Mouse (Mus musculus) urinary bladder, adult 18-20 months (tissue): ENCODE measurements at regions not wholly inside any gene's neighbourhood (a gene's known extent, or its start where the extent isn't known, plus 50 kb on each side); places are given as distances from the start of the nearest gene placed in this dataset.
A peak's percentile ranks its signal among the peaks of the same experiment; 100 is the strongest.

ENCODE experiments used
- DNase-seq, 2 experiments: peaks; one replicate each; pipeline ENCODE4 v3.0.0; 2022; ENCODE audit warnings: low spot score in 2 of 2, mixed read lengths in 2 of 2

GRCm38 (mm10) chr5:100246709-100247108, 87.1 kb upstream of the Tmem150c start:
- no peak for DNase-seq

GRCm38 (mm10) chr5:100244811-100245210, 85.2 kb upstream of the Tmem150c start:
- DNase-seq, result no peak

- DNase-seq, result peak in 1 of 2 experiments; percentile 26
Measured at GRCm38 (mm10) chr5:100240876-100241275, 81.3 kb upstream of the Tmem150c start.

- DNase-seq, result no peak
Measured at GRCm38 (mm10) chr5:100239632-100240031, 80.0 kb upstream of the Tmem150c start.

- DNase-seq, result no peak
Measured at GRCm38 (mm10) chr5:100238287-100239036, 78.9 kb upstream of the Tmem150c start.

GRCm38 (mm10) chr5:100237674-100238278, 78.2 kb upstream of the Tmem150c start:
- no peak for DNase-seq

- DNase-seq, result no peak
Measured at GRCm38 (mm10) chr5:100236277-100236676, 76.7 kb upstream of the Tmem150c start.

GRCm38 (mm10) chr5:100232076-100232475, 72.5 kb upstream of the Tmem150c start:
- DNase-seq, result no peak

- DNase-seq, result no peak
Measured at GRCm38 (mm10) chr5:100231574-100231973, 72.0 kb upstream of the Tmem150c start.

- DNase-seq, result no peak
Measured at GRCm38 (mm10) chr5:100230038-100230437, 70.4 kb upstream of the Tmem150c start.

- DNase-seq, result no peak
Measured at GRCm38 (mm10) chr5:100227888-100228287, 68.3 kb upstream of the Tmem150c start.

GRCm38 (mm10) chr5:100226571-100227235, 67.1 kb upstream of the Tmem150c start:
- no peak for DNase-seq

GRCm38 (mm10) chr5:100225491-100225890, 65.9 kb upstream of the Tmem150c start:
- no peak for DNase-seq

GRCm38 (mm10) chr5:100224773-100225363, 65.3 kb upstream of the Tmem150c start:
- DNase-seq, result no peak

GRCm38 (mm10) chr5:100221005-100221583, 61.5 kb upstream of the Tmem150c start:
- DNase-seq, result no peak

GRCm38 (mm10) chr5:100220320-100220719, 60.7 kb upstream of the Tmem150c start:
- DNase-seq, result no peak

- no peak for DNase-seq
Measured at GRCm38 (mm10) chr5:100218256-100218851, 58.7 kb upstream of the Tmem150c start.

GRCm38 (mm10) chr5:100217178-100218035, 57.8 kb upstream of the Tmem150c start:
- no peak for DNase-seq

- no peak for DNase-seq
Measured at GRCm38 (mm10) chr5:100213901-100214300, 54.3 kb upstream of the Tmem150c start.

GRCm38 (mm10) chr5:100210708-100211107, 51.1 kb upstream of the Tmem150c start:
- DNase-seq, result no peak
